Mouse (Mus musculus): Measurements from ENCODE around the gene 0610010K14Rik. TPM values are rescaled to one million over a fixed set of nuclear protein-coding genes. Genes with fewer than 3 reads are reported as not detected.
A peak's percentile ranks its signal among the peaks of the same experiment; 100 is the strongest.

Gene 0610010K14Rik
- polyA plus RNA-seq, 1 experiment, result 80.9 TPM

- no peak overlapping the region for H3K4me3 ChIP-seq (replicated peaks; ENCODE audit: extremely low read depth, low read depth, low read length)
- TF ChIP-seq CTCF (IDR thresholded peaks at IDR 0.05; ENCODE audit: insufficient read depth, low read length), result no peak
- peaks cover 6% of the 10 kb centered on the region for H3K4me1 ChIP-seq (ENCODE audit: control insufficient read depth, insufficient read depth, low read length)
- no peak for DNase-seq
- 85% methylated on average over 4 of the region's 4 CpGs for WGBS
Measured at GRCm38 (mm10) chr11:70259035-70259434, 21.3 kb upstream of the 0610010K14Rik start.

- H3K4me1 ChIP-seq (ENCODE audit: control insufficient read depth, insufficient read depth, low read length), result peaks cover 6% of the 10 kb centered on the region
- no peak for TF ChIP-seq POLR2A (IDR thresholded peaks at IDR 0.05; ENCODE audit: borderline replicate concordance, extremely low read depth, low read depth, low read length)
- TF ChIP-seq CTCF (IDR thresholded peaks at IDR 0.05; ENCODE audit: insufficient read depth, low read length), result peak; percentile 59
- 3% methylated on average over 25 of the region's 25 CpGs for WGBS
- DNase-seq, result peak; percentile 51
- peak within 1 kb of the TSS; percentile 54 for H3K4me3 ChIP-seq (replicated peaks; ENCODE audit: extremely low read depth, low read depth, low read length)
Measured at GRCm38 (mm10) chr11:70254931-70255531, 17.3 kb upstream of the 0610010K14Rik start, which contains the start of gene Alox12. Gene Alox12, minus strand, starts transcription at chr11:70255353.

- WGBS, result 11% methylated on average over 18 of the region's 18 CpGs
- Histone ChIP-seq H3K4me1 (ENCODE audit: control insufficient read depth, insufficient read depth, low read length) (peaks cover 6% of the 10 kb centered on the region), H3K4me3 (replicated peaks; ENCODE audit: extremely low read depth, low read depth, low read length) (peak overlapping the region; percentile 36)
- DNase-seq, result peak; percentile 16
- no peak for TF ChIP-seq CTCF (IDR thresholded peaks at IDR 0.05; ENCODE audit: insufficient read depth, low read length)
- no peak for TF ChIP-seq POLR2A (IDR thresholded peaks at IDR 0.05; ENCODE audit: borderline replicate concordance, extremely low read depth, low read depth, low read length)
Measured at GRCm38 (mm10) chr11:70254337-70254736, 16.6 kb upstream of the 0610010K14Rik start.

GRCm38 (mm10) chr11:70251853-70252252, 14.1 kb upstream of the 0610010K14Rik start:
- H3K4me3 ChIP-seq (replicated peaks; ENCODE audit: extremely low read depth, low read depth, low read length), result no peak overlapping the region
- no peak for TF ChIP-seq CTCF (IDR thresholded peaks at IDR 0.05; ENCODE audit: insufficient read depth, low read length)
- TF ChIP-seq POLR2A (IDR thresholded peaks at IDR 0.05; ENCODE audit: borderline replicate concordance, extremely low read depth, low read depth, low read length), result no peak
- DNase-seq, result no peak
- WGBS, result 73% methylated on average over 8 of the region's 8 CpGs
- H3K4me1 ChIP-seq (ENCODE audit: control insufficient read depth, insufficient read depth, low read length), result peaks cover 6% of the 10 kb centered on the region

- Histone ChIP-seq H3K4me1 (ENCODE audit: control insufficient read depth, insufficient read depth, low read length) (peaks cover 6% of the 10 kb centered on the region), H3K4me3 (replicated peaks; ENCODE audit: extremely low read depth, low read depth, low read length) (no peak overlapping the region)
- DNase-seq, result no peak
- WGBS, result 51% methylated on average over 11 of the region's 11 CpGs
- TF ChIP-seq CTCF (IDR thresholded peaks at IDR 0.05; ENCODE audit: insufficient read depth, low read length) (no peak), POLR2A (IDR thresholded peaks at IDR 0.05; ENCODE audit: borderline replicate concordance, extremely low read depth, low read depth, low read length) (no peak)
Measured at GRCm38 (mm10) chr11:70250150-70250549, 12.4 kb upstream of the 0610010K14Rik start.

- peak; percentile 49 for TF ChIP-seq CTCF (IDR thresholded peaks at IDR 0.05; ENCODE audit: insufficient read depth, low read length)
- no peak for TF ChIP-seq POLR2A (IDR thresholded peaks at IDR 0.05; ENCODE audit: borderline replicate concordance, extremely low read depth, low read depth, low read length)
- WGBS, result 45% methylated on average over 9 of the region's 9 CpGs
- DNase-seq, result peak; percentile 58
- H3K4me3 ChIP-seq (replicated peaks; ENCODE audit: extremely low read depth, low read depth, low read length), result no peak overlapping the region
- no peaks in the 10 kb centered on the region for H3K4me1 ChIP-seq (ENCODE audit: control insufficient read depth, insufficient read depth, low read length)
Measured at GRCm38 (mm10) chr11:70247136-70247845, 9.6 kb upstream of the 0610010K14Rik start.

- DNase-seq, result no peak
Measured at GRCm38 (mm10) chr11:70242591-70242990, 4.9 kb upstream of the 0610010K14Rik start.

GRCm38 (mm10) chr11:70239541-70240279, 2.0 kb upstream of the 0610010K14Rik start, which contains the start of the genes Gm21988 and Rnasek:
Gene Gm21988, minus strand, starts transcription at chr11:70239830.
Gene Rnasek, minus strand, starts transcription at chr11:70239842.
- peak within 1 kb of the TSS; percentile 97 for H3K4me3 ChIP-seq (replicated peaks; ENCODE audit: extremely low read depth, low read depth, low read length)
- peaks cover 7% of the 10 kb centered on the region; the same call in 1 of the 2 replicates for H3K4me1 ChIP-seq (ENCODE audit: control insufficient read depth, insufficient read depth, low read length)
- peak; percentile 91 for DNase-seq
- under 1% methylated on average over 32 of the region's 35 CpGs for WGBS
- TF ChIP-seq CTCF (IDR thresholded peaks at IDR 0.05; ENCODE audit: insufficient read depth, low read length) (no peak), POLR2A (IDR thresholded peaks at IDR 0.05; ENCODE audit: borderline replicate concordance, extremely low read depth, low read depth, low read length) (peak; percentile 83; the same call in 1 of the 2 replicates)

More at GRCm38 (mm10) chr11:70242591-70242990, 4.9 kb upstream of the 0610010K14Rik start:
- no peak overlapping the region for H3K4me3 ChIP-seq (replicated peaks; ENCODE audit: extremely low read depth, low read depth, low read length)
- TF ChIP-seq CTCF (IDR thresholded peaks at IDR 0.05; ENCODE audit: insufficient read depth, low read length), result no peak
- TF ChIP-seq POLR2A (IDR thresholded peaks at IDR 0.05; ENCODE audit: borderline replicate concordance, extremely low read depth, low read depth, low read length), result no peak
- WGBS, result 70% methylated on average over 11 of the region's 11 CpGs
- H3K4me1 ChIP-seq (ENCODE audit: control insufficient read depth, insufficient read depth, low read length), result peaks cover 2% of the 10 kb centered on the region; the same call in 1 of the 2 replicates
